Mouse (Mus musculus) gonadal fat pad, adult 2 months (tissue): ENCODE data around the gene Gbp4. TPM values are rescaled to one million over a fixed set of nuclear protein-coding genes. Genes with fewer than 3 reads are reported as not detected.

Experiments used
- polyA plus RNA-seq: library from polyadenylated mRNA; depleted of rRNA; stranded (reverse); fragments of >200 nt; gene quantifications from 2 replicates; pipeline ENCODE4 v1.2.3, GENCODE M21; 2012; rRNA removed

Gbp4 gene
- polyA plus RNA-seq, 1 experiment: 11.8 TPM

Other genes with a start within 250 kb of the Gbp4 start
- 0.53 and 0.69 TPM in 2 replicates for gene Abcg3, start 156.9 kb downstream of the Gbp4 start, polyA plus RNA-seq
- gene Gbp9, start within 50 bp of the Gbp4 start, polyA plus RNA-seq: 6.2 and 6.9 TPM in 2 replicates
- 0.51 and 0.71 TPM in 2 replicates for gene Gbp8, start within 50 bp of the Gbp4 start, polyA plus RNA-seq
- gene Gbp10, start 99.9 kb upstream of the Gbp4 start, polyA plus RNA-seq: 0.37 and 0.65 TPM in 2 replicates
- gene Gm43302, start 154.1 kb upstream of the Gbp4 start, polyA plus RNA-seq: 1.1 and 2.0 TPM in 2 replicates
- gene Gbp6, start 154.1 kb upstream of the Gbp4 start, polyA plus RNA-seq: 3.2 and 4.5 TPM in 2 replicates